Mouse (Mus musculus): ENCODE measurements at regions not wholly inside any gene's neighbourhood (a gene's known extent, or its start where the extent isn't known, plus 50 kb on each side); places are given as distances from the start of the nearest gene placed in this dataset.

DNA sequence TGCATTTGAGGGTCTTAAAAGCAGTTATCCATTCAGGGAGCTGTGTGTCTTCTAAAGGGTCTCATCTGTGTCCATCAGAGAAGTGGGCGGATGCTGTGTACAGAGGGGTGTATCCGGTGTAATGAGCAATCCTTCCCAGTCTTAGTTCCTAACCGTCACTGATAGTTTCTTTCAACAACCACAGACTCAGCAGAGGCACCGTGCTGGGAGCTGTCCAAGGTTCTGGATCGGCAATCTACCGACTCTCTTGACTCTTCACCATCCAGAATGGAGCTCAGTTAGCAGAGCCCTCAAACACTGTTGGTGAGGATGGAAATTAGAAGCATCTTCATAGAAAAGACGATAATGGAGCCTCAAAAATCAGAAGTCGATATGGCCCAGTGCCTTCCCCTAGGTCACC is 293.1 kb downstream of the Ajap1 start:
- TF ChIP-seq POLR2A (IDR thresholded peaks at IDR 0.05; ENCODE audit: borderline replicate concordance, control insufficient read depth, low read depth, low read length) (no peak), CTCF (IDR thresholded peaks at IDR 0.05; ENCODE audit: control insufficient read depth, insufficient read depth, low read length) (no peak)
